Mouse (Mus musculus): Measurements from ENCODE around the gene Gm21776.
"Not testable (repeated sequence)": the region's sequence is repeated elsewhere in the genome, so short reads cannot be mapped to it uniquely, and the experiment has no call there.

DNA sequence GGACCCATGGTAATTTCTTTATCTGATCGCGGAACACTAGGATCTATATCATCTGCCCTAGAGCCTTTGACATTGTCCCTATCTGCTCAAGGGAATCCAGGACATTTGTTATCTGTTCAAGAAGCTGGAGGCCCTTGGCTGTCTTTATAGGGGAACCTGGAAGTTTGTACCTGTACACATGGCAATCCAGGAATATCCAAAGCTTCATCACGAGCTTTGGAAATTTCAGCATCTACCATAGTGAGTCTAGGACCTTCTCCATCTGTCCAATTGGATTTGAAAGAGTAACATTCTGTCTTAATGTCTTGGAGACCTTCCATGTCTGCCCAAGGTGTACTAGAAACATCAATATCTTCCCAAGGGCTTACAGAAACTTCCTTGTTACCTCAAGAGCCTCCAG is at the start of gene Gm21776:
- TF ChIP-seq CTCF, EP300 (IDR thresholded peaks at IDR 0.05; ENCODE audit: low read depth): not testable (repeated sequence)
